Mouse (Mus musculus): Measurements from ENCODE around the gene Gps1.
"Not testable (repeated sequence)": the region's sequence is repeated elsewhere in the genome, so short reads cannot be mapped to it uniquely, and the experiment has no call there.

The Gps1 gene

DNA sequence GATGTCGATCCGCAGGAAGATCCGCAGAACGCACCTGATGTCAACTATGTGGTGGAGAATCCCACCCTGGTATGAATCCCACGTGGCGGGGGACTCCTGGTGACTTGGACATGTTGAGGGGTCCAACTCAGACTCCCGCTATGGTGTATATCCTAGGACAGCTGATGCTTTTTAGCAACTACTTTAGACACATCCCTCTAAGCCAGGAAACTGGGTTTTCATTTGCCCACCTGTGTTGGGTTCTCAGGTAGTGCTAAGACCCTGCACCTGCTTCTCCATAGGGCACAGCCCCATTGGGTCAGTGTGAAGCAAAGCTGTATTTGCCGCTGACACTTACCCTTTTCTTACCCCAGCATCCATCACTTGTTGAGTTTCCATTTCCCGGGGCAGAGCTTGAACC, 1.1 kb downstream of the Gps1 start:
- no peak for DNase-seq

DNA sequence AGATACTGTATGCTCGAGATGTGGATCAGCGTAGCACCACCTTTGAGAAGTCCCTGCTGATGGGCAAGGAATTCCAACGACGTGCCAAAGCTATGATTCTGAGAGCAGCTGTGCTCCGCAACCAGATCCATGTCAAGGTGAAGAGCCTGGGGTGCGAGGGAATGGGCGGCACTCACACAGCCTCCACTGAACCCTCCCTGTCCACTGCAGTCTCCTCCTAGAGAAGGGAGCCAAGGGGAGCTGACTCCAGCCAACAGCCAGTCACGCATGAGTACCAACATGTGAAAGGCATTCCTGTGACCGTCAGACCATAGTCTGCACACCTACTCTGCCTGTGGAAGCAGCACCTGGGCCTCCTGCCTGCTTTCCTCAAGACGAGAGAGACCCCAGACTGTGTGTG, 4.4 kb downstream of the Gps1 start:
- DNase-seq: not testable (repeated sequence)

DNA sequence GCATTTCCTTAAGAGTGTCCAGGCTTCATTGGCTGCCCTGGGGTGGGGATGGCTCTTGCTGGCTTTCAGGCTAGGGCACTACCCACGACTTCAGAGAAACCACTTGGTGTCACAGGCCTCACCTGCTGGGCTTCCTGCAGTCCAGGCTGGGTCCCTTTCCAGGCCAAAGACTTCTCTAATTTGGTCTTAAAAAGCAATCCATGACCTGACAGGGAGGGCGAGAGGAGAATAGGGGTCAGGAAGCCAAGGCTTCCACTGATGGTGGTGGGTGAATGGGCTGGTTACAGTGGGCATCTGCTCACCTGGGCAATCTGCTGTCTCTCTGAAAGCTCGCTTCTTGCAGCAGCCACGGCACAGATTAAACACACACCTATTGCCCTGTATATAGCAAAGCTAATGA, 5.3 kb downstream of the Gps1 start:
- no peak for DNase-seq

DNA sequence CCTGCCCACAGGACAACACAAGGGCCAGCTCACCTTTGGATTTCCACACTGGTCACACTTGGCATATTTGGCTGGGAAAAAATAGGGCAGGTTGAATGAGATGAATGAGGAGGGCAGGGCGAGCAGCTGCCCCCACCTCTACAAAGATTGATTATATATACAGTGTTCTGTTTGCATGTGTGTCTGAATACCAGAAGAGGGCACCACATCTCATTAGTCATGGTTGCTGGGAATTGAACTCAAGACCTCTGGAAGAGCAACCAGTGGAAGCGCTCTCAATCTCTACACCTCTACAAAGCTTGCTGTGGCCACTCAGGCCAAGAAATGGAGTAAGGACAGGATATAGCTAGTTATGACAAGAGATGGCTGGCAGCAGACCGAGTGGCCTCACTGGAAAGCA, 5.7 kb downstream of the Gps1 start:
- no peak for DNase-seq

DNA sequence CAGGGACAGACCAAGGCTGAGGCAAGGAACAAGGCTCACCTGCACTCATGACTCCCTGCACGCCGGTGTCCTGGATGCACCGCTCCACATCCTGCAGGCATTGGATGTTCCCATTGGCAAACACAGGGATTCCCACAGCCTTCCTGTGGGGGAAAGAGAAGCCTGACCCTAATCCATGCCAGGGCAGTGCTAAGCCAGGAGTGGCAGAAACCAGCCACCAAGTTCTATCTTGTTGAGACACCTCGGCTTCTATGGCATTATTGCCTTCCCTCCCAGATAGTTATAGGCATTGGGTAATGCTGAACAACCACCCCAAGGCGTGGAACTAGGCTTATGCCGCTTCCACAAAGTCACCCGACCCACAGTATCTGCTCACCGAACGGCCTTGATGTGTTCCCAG, 8.6 kb downstream of the Gps1 start:
- no peak for DNase-seq

DNA sequence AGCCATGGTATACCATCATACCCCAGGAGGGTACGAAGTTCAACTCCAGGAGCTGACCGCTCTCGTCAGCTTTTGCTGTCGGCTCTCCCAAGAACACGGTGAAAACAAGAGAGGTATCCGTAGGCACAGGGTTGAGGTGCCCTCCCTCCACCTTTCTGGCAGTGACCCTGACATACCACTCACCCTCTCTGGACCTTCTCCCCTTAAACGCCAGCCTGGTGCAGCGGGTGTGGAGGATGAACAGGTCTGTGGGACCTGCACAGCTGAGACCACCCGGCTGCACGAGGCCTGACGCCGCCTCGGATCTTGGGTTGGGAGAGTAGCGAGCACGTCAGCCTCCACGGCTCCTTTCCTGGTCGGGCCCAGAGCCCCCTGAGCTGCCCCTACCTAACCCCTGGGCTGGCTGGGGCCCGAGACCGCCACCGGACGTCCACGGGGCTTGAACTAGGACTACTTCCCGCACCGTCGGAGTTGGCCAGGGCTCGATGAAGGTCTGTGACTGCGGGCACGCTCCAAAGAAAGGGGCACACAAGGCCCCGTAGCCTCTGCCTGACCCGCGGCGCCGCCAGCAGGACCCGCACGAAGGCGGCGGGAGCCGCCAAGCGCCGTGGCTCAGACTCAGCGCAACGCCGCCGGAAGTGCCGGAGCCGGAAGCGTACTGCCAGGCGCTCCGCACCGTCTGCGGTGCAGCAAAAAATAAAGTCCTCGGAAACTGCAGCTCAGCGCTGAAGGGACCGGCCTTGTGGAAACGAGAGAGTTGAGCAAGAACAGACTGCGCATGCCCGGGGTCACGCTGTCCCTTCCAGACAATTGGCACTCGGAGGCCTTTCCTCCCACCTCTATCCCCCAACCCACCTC, 11.9 kb downstream of the Gps1 start, which contains the start of gene Dus1l:
TSS of gene Dus1l (minus strand) at position 648 of the 858 bp plus-strand sequence.
- DNase-seq: peak; percentile 98

DNA sequence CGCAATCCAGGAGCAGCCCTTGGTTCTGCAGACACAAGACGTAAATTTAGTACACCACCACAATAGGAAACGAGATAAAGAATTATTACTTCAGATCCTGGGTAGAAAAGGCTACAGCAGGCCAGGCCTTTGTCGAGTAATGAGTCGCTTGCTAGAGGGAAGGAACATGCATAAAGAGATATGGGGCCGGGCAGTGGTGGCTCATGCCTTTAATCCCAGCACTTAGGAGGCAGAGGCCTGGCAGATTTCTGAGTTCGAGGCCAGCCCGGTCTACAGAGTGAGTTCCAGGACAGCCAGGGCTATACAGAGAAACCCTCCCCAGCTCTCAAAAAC, 12.5 kb downstream of the Gps1 start:
- DNase-seq: no peak

DNA sequence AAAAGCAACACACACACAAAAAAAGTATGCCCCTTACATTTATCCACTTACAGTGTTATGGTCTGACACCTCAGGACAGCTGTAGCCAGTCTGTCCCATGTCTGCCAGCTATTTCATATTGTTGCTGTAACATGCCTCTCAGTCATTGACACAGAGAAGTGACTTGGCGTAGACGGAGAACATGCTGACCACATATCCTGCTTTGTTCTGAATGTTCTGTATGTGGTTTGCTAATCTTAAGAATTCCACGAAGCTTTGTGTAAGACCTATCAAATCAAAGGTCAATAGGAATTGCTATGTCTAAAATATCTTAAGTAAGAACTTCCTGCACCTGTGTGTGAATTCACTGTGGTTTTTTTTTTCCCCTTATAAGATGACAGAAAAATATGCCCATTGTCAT, 14.2 kb downstream of the Gps1 start:
- DNase-seq: no peak

DNA sequence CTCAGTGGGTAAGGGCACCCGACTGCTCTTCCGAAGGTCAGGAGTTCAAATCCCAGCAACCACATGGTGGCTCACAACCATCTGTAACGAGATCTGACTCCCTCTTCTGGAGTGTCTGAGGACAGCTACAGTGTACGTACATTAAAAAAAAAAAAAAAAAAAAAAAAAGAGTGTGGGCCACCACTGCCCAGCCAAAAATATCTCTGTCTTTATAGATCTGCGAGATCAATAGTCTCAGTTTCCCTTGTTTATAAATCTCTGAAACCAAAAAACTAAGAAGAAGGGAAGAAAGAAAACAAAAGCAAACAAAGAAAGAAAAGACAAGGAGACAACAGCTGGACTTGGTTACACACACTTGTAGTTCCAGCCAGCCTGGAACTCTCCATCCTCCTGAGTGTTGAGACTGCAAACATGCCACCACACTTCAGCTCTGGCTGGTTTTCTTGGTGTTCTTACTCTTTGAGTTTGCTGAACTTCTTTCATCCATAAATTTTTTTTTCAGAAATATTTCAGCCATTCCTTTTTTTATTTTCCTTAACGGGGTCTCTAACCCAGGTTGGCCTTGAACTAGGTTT, 15.3 kb downstream of the Gps1 start:
- peak; percentile 43 for DNase-seq

DNA sequence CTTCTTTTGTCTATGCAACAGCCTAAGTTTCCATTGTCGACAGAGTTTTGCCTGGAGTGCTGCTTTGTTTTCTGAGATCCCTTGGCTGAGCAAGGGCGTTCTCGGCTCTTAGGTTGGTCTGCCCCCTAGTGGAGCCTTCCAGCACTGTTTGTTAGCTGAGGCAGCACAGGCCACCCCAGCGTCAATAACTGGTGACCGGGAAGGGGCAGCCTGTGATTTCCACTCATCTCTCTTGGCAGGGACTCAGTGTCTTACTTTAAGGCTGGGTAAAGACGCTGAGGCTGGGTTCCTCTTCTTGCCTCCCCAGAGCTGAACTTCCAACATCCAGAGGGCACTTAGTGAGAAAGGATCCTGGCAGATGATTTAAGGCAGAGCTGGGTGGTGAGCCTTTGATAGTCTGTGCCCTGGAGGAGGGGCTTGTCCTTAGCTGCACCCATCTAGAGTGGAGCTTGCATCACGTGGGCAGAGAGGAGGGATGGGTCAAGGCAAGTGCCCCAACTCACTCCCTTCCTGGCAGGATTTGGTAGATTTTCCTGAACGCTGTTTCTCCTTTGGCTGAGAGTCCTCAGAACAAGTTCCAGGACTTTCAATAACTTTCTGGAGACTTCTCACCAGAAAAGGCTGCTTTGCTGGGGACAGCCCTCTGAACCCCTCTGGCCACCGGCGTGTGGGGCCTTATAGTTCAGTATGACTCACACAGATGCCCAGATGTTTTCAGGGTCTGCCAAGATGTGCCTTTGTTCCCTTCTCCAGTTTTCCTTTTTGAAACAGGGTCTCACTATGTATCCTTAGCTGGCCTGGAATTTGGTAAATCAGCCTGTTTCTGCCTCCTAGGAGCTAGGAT, 16.2 kb downstream of the Gps1 start:
- DNase-seq: peak; percentile 94

DNA sequence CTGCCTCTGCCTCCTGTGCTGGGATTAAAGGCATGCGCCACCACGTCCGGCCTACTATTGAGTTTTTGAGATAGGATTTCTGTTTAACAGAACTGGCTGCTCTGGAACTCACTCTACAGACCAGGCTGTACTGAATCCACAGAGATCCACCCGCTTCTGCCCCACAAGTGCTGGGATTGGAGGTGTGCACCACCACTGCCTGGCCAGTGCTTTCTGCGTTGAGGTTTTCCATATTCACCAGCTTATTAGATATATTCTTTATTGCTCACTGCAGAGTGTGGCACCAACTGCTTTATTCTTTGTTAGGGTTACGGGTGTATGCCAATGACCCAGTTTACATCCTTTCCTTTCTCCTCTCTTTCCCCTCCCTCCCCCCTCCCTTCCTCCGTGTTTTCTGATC, 20.2 kb downstream of the Gps1 start:
- DNase-seq: no peak

DNA sequence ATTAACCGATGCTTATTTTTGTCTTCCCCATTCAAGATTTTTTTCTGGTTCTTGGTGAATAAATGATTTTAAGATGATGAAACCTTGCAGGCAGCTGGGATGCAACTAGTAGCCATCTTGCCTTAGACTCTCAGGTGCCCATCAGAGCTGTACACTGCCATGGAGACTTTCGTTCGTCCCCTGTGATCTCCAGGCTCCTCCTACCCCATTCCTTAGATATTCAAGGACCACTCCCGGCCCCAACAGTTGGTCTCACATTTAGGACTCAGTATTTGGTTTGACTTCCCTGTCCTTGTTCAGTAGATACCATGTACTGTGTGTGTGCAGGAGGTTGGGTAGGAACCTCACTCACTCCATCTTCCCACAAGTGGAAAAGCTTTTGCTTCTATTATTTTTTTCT, 20.7 kb downstream of the Gps1 start:
- no peak for DNase-seq

DNA sequence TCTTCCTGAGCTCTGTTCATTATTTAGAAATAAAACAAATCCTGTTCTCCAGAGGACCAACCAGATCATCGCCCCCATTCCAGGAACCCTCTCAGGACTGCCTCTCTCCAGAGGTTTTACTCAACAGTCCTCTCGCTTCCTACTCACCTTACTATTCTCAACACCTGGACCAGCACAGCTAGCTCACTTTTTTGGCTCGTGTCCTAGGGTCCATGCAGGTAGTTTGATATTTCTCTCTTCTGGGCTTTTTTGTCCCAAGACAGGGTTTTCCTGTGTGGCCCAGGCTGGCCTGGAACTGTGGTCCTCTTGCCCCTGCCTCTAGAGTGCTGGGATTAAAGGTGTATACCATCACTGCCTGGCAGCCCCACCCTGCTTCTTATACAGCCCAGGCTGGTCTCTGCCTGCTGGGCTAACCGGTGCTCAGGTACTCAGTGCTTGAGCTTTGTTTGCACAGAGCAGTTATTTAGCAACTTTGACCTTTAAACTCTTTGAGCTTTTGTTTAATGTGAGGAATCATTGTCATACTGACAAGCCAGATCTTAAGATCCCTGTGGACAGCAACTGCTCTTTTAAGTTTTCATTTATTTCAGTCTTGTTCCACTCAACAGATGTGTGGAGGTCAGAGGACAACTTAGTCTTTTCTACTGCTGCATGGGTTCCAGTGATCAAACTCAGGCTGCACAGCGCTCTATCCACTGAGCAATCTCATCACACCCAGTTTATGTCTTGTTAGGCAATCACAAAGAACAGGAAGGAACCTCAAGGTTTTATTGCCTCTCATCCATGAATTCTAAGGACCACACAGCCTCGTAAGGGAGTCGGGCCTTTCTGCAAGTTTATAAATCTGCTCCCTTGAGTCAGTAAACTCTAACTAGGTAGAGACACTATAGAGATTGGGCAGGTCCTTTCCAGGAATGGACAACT, 21.6 kb downstream of the Gps1 start:
- DNase-seq: no peak

DNA sequence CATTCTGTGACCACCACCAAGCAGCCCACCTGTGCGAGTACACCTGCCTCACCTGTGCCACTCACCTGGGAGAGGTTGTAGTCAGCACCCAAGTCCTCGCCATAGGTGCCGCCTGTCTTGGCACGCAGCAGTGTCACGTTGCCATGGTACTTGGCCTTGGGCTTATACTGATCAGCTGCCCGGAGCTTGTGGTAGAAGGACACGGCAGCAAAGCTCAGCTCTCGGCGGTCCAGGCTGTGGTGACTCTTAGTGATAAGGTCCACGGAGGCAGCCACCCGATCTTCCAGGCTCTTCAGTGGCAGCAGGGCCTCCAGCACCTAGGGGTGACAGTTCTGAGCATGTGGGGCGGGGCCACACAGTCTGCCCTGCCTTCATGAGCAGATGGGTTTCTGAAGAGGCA, 23.9 kb downstream of the Gps1 start:
- DNase-seq: no peak

DNA sequence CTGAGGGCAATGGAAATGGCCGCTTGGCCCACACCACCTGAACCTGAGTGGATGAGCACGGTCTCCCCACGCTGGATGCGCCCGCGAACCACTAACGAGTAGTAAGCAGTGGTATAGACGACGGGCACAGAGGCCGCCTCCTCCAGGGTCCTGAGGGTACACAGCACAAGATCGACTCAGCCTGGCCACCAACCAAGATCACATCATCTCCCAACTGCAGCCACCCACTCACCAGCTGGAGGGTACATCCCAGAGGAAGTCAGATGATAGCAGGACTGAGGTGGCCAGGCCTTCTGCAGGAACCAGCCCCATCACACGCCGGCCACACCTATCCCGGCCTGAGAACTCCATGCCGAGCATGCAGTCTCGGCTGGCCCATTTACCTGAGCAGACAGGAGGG, 28.0 kb downstream of the Gps1 start:
- DNase-seq: no peak

DNA sequence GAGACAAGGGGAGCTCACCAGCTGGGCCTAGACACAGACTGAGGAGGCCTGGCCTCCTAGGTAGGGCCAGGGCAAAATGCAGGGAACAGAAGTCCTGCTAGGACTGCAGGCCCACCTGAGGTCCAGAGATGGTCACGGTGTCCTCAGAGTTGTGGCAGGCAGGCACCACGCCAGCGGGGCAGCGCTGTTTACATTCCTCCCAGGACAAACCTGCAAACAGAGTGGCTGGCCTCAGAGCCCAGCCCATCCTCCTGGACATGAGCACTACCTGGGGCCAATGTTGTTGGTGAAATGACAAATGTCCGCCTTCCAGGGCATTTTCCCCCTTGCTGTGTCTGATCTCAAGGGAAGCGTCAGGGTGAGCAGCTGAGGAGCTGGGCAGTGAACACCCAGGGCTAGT, 33.3 kb downstream of the Gps1 start:
- DNase-seq: no peak

DNA sequence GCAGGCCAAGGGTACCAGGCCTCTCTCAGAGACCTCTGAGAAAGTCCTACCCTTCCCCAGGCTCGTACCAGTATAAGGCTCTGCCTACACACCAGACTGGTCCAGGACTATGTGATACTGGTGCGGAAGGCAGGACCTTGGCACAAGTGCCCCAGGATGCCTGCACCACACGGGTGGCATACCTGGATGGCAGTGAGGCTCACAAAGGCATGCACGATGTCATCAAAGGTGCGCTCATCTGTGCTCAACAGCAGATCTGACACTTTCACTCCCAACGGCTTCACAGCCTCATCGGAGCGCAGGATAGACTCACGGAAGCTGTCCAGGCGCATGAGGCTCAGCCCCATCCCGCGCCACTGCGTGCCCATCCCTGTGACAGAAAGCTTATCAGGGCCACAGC, 34.2 kb downstream of the Gps1 start:
- DNase-seq: no peak

DNA sequence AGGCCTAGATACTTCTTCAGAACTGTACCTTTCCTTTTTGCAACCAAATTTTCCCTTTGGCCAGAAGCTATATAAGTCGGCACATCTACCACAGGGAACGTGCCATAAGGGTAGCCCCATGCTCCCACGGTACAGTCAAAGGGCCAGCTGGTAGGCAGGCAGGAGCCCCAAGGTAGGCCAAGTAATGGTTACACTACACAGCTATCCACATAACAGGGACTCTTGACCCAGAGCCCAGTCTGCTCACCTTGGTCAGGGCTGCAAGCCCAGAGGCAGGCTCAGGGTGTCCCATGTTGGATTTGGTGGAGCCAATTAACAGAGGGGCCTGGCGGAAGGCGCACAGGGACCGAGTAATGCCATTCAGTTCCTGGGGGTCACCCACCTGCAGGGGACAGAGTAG, 35.5 kb downstream of the Gps1 start:
- DNase-seq: no peak

DNA sequence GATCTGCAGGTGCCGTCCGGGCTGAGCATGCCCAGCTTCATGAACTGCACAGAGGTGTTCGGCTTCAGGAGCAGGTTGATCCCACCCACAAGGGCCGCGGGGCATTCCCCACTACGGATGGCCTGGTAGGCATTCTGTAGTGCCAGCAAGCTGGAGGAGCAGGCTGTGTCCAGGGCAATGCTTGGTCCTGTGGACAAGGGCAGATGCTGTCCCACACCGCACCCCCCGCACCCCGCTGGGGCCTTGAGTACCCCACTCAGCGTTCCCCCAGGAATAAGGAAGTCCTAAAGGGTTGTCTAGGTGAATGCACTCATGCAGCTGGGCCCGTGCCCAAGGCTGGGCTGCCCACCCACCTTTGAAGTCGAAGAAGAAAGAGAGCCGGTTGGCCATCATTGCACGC, 36.5 kb downstream of the Gps1 start:
- DNase-seq: no peak

DNA sequence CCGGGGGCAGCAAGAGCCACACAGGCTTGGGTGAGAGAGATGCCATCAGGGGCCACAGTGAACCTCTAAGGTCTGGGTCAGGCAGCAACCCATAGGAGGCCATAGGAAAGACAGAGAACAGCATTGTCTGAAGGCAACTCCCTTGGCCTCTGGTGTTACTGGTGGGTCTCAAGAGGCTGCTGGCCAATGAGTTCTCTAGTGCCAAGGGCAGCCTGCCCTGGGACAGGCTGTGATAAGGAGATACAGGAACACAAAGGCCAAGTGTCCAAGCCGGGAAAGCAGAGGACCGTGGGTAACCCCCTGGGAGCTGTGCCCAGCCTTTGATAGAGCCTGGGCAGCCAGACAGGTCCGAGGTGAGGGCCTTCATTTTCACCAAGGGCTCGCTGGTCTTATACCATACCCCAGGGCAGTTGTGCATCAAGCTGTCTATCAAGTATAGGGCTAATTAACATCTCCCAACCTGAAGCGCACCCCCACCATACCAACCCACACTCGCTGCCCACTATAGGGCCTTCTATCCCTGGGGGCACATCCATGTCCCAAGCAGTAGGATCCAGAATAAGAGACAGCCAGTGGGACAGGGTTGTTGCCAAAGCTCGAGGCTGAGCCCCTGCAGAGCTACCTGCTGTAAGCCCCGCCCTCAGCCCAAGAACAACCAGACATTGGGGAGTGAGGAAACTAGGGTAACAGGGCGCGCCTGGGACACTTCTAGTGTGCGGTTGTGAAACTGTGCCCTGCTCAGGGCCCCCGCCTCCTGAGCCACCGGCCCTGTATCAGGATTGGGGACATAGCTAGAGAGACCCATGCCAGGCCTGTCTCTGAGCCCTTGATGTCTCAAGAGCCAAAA, 37.2 kb downstream of the Gps1 start:
- peak; percentile 25 for DNase-seq

DNA sequence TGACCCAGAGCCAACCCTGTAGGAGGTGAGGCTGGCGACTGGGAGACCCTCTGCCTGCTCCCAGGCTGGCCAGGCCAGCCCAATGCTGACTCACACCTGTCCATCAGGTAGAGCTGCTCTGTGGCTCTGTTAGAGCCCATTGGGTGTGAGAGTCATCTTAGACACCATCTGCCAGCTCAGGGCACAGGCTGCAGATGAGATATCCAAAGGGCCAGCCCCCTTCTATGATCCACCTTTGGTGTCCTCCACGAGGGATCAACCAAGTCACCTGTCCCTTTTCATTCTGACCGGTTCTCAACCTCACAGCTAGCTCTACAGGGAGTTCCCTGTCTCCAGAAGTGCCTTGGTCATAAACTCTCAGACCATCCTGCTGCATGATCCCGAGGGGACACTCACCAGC, 38.2 kb downstream of the Gps1 start:
- no peak for DNase-seq
